Mouse (Mus musculus): Measurements from ENCODE around the gene Dock4.

The Dock4 gene

DNA sequence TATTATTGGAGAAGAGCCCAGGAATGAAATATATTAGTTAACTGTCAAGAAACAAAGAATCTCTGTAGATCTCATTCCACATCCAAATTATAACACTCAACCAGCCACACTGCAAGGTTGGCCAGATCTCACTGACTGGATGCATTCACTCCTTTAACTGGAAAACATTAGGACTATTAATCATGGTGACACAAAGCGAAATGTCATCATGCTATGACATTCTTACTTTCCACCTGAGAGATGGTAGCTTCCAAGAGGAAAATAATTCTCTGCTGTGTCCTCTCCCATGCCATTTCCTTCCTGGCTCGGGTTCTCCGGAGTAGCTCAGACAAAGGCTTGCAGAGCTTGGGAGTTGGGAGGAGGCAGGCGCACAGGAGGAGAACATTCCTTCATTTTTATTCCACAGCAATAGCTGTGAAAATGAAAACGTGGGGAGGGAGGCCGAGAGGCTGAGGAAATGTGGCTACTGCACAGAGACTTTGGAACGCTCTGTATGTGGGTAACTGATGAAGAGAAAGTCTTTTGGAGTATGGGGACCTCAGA lies 17.0 kb downstream of the Dock4 start:
- peak; percentile 44 for DNase-seq

DNA sequence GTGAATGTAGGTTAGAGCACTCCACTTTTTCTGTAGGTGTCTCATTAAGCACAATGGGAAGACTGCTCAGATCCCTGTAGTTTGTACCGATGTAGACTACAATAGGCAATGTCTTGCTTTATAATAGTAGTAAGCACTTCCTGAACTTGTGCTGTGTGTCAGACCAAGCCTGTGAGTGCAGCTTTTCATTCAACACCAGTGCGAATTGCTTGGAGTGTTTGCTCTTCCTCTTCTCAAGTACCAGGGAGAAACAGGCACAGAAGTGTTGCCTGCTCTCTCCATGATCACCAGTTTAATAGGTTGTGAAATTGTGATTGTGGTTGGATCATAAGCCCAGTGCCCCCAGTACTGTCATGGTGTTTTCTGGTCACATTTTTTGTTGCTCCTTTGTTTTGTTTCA lies 18.1 kb downstream of the Dock4 start:
- no peak for DNase-seq

DNA sequence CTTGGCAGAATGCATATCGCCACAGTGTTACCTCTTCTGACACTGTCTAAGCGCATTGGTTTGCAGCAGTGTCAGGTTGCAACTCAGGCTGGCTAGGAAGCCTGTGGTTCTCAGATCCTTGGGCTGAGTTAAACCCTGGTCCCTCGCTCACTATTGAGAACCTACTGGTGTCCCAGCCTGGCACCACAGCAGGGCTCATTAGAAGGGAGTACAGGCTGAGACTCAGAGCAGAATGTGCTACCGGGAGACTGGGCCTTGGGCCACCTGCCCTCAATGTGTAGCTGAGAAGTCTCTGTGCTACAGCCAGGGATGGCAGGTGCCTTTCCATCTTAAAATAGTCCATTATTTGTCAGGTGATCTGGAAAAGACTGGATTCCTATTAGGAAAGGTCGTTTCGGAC lies 18.5 kb downstream of the Dock4 start:
- peak; percentile 37 for DNase-seq

DNA sequence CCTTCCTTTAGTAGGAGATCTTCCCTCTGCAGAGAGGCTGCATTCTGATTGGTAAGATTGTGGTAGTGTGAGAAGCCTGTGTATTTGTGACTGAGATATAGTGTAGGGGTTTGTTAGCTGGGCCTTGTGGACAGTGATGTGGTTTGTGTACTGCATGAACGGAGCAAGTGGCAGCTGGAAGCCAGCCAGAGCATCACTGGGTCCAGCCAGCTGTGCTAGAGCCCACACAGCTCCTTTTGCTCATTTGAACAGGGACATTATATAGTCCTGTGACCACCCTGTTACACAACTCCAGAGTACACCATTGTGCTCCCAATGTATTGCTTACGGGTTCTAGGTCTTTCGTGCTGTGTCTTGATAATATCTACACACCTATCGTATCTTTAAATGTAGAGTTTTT lies 22.5 kb downstream of the Dock4 start:
- DNase-seq: no peak

DNA sequence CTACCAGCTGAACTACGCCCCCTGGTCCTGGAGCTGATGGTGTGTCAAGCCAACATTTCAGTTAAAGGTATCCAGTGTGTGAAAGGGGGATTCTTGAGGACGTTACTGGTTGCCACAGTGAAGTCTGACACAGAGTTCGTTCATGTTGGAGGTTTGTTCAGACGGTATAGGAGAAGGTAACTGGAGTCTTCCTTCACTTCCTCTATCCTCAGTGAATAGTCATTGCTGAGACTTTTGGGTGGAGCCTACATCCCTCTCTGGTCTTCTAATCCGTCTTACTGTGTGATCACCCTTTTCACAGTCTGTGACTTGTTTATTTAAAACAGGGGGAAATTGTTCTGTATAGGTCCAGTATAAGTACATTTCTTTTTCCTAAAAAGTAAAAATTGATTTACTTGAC lies 23.3 kb downstream of the Dock4 start:
- no peak for DNase-seq

DNA sequence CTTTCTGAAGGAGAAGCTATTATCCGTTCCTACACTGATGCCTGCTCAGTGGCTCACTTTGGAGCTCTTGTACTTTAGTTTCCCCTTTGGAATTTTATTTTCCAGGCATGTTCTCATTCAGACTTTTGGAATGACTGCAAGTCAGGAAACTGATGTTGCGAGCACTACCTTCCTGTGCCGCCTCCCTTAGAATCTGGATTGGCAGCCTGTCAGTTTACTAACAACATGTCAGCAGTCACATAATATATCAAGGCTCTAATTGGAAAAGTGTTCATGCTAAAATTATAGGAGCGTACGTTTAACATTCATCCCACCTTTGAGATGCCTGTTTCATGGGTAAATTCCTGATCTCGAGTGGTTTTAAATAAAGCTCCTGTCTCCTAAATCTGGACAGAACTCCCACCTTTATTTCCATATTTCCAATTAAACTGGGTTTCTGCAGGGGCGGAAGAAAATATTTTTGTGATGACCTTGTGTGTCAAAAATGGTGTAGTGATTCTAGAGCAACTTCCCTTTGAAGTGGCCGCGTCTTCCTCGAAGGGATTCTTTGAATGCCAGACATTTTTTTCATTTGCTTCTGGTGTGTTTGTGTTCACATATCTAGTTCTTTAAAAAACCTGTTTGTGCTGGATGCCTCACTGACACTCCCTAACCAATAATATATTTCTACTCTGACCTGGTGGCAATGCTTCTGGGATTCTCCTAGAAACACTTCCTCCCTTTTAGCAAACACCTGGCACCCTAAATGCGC lies 26.1 kb downstream of the Dock4 start:
- DNase-seq: no peak

DNA sequence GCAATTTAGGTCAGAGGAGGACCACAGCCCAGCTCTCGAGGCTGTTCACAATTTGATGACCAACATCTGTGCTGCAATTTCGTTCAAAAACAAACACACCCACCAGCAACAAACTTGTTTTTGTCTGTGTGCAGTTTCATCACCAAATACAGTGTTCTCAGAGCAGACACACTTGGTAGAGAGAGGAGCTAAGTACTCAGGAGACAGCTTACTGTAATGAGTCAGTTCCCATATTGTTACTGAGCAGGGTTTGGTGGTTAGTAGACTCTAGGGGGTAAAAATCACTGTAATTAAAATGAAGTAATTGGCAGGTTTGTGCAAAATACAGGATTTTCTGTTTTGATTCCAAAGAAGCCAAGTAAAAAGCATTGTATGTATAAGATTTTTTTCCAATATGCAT lies 28.0 kb downstream of the Dock4 start:
- DNase-seq: no peak

DNA sequence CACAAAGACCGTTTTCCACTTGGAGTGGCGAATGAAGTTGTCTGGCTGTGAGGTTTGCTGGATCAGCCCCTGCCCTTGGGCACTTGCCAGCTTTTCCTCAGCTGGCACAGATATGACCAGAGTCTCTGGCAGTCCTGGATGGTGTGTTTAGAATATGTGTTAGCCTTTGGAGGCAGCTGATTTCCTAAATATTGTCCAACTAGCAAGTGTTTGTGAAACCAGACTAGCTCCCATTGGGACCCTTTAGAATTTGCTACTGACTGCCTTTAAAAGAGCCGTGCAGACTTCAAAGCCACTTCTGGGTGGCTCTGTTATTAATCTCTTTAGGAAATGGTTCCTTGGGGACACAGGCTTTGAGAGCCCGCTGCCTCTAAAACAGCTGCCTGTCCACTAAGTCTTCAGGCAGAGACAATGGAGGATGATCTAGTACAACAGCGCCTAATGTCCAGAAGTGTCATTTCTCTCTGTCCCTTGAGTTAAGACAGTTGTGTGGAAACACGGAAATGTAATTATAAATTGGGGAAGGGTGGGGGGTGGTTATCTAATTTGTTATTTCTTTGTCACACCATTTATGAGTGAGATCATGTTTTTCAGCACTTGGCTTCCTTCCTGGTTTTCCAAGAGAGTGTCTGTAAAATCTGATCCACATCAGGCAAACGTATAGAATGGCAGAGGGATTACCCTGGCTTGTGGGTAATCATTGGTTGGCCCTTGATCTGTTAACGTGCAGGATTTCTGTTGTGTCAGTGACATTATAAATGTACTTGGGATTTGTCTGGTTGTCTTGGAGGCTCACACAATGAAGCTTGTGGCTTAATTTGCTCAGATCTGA lies 32.1 kb downstream of the Dock4 start:
- DNase-seq: no peak

DNA sequence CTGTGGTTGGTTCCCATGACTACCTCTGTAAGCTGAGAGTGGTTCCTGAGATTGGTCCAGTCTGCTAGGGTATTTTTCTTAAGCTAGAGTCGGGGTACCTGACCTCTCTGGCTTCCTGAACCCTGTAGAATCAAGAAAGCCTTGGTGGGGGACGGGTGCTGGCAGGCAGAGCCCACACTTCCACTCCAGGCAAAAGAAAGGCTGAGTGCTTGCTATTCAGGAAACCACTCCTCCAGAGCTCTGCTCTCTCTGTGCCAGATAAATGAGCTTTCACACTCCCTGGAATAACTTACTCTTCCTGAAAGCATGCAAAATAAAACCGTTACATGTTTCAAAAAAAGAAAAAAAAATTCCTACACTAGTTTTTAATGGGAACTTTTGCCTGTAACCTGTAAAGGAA lies 38.5 kb downstream of the Dock4 start:
- DNase-seq: peak; percentile 57

DNA sequence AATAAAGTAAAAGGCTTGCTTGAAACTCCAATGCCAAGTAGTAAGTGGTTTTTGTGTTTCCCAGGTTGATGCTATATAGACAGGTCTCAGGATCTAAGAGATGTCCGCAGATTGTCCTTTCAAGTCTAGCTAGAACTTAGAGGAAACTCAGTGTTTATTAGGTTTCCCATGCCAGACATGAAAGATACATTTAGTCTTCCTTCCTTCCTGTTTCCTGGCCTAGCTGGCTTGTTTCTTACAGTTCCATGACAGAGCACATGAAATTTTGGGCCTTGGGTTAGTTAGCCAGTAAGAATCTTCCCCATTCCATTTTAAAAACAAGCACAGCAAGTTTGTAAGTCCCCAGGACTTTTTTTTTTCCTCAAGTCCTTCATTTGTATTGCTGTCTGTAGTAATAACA lies 39.5 kb downstream of the Dock4 start:
- DNase-seq: no peak

DNA sequence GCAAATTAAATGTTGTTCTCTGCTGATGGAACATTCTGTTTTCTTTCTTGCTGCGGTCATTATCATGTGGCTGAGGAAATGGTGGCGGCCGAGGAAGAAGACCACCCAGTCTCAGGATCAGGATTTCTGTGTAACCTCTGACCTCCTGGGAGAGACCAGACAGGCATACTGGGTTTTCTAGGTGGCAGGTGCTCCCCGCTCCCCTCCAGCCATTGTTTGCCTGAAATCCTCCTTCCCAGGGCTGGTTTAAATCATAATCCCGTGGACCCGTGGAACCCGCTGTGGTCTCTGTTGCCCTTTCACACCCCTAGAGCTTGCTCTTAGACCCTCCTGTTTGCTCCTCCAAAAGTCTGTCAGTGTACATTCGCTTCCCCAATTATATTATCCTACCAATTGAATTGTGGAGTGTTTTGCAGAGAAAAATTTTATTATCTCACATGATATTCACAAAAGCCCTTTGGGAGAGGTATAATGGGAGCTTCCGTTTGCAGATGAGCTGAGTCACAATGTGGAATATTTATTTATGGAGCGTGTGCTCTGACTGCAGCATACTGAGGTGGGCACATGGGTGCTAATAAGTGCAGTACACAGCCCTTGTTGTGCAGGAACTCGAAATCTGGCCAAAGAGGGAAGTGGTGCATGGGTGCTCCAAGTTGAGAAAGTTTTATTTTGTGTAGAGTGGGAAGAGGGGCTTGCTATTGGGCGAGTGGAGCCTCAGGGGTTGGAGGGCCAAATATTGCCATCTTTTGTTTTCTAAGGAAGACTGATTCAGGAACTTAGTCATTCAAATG lies 40.5 kb downstream of the Dock4 start:
- no peak for DNase-seq

DNA sequence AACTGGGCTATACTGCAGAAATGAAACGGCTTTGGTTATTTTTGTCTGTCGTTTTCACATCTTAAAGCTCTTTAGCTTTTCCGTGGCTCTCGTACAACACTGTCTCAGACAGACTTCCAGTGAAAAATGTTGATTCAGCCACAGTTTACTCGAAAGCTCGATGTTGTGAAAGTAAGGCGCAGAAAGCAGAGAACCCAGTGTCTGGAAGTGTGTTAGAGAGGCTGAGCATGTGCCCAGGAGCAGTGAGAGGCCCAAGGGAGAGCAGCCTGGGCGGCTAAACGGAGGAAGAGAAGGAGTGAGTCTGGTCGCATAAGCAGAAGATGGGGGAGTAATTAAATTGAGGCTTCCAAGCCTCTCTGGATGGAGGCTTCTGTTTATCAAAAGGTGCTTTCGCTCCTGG lies 50.6 kb downstream of the Dock4 start:
- peak; percentile 34 for DNase-seq

DNA sequence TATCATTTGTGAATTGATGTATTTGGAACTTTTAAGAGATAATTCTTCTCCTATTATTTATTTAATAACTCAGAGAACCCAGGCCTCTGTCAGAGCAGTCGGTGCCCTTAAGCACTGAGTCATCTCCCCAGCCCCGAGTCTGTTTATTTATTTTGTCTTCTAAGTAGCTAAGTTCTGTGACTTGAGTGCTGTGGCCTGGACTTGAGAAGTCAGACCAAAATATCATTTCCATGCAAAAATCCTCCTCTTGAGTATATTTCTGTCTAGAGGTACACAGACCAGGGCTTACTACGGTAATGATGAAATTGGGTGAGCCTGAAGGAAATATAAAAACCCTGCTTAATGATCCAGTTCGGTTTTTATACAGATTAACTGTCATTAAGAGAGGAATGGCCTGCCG lies 52.1 kb downstream of the Dock4 start:
- no peak for DNase-seq

DNA sequence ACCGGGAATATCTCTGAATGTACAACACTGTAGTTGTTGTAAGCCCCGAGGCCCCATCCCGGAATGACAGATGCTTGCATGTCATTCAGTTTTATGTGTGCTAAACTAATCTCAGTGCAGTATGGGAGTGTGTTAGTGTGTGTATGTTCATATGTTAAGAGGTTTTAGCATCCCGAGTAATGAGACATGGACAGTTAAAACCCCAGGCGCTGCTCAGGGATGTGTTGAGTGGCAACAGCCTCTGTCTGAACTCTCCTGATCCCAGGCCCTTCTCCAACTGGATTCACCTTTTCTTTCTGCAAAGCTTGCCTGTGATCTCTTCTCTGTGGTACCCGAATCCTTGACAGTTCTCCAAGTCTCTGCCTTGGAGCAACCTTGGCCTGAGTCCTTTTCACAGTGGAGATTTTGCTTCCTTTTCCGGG lies 52.5 kb downstream of the Dock4 start:
- no peak for DNase-seq

DNA sequence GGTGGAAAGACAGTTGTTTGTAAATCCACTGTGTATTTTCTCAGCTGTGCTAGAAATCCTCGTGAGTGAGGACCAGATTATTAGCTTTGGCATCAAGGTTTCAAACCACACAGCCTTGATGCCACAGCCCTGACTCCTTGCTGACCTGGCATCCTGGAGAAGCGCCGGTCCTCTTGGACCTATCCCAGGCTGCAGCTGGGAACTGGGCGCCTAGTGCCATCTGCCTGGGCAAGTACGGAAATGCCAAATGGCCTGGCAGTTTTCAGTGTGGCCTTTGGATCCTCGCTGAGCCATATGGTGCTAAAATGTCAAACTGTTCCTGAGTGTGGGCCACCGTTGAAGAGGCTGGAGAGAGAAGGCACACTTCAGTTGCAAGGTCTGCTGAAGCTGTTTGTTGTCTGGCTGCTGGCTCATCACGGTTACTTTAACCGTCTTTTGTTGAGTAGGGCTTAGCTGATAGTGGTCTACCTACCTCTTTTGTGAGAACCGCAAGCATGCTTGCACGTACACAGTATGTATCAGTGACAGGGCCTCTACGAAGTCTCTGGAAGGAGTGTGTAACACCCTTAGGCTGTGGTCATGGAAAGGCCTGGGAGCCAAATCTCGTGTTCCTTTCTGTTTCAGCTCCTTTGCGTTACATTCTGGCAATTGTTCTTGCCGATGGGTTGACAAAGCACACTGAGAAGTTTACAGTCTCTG lies 53.3 kb downstream of the Dock4 start:
- peak; percentile 45 for DNase-seq

DNA sequence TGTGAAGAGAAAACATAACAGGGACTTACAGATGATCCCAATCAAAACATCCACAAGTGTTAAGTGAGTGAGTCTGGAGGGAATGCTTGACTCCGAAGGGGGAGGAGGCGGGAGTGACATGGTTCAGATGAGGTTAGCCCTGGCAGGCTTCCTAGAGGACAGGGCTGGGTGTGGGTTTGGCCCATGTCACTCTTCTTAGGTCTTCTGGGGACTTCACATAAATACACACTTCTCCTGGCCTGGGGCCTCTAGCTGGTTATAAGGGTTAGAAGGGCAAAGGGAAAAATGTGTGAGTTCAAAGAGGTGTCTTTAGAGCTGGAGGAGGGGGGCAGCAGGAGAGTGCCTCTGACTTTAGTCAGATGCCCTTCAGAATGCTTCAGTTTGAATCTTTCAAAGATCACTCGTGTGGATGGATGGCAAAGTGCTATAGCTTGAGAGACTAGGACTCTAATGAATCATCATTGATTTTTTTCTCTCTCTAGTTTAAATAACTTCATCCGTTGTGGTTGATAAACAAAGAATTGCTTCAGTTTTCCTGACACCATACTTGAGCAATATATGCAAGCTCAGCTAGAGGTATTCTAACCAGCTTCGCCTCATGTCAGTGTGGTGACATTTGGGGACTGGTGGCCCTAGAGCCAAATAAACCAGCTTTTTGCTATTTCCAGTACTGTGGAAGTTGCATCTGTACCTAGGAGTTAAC lies 54.0 kb downstream of the Dock4 start:
- DNase-seq: no peak

DNA sequence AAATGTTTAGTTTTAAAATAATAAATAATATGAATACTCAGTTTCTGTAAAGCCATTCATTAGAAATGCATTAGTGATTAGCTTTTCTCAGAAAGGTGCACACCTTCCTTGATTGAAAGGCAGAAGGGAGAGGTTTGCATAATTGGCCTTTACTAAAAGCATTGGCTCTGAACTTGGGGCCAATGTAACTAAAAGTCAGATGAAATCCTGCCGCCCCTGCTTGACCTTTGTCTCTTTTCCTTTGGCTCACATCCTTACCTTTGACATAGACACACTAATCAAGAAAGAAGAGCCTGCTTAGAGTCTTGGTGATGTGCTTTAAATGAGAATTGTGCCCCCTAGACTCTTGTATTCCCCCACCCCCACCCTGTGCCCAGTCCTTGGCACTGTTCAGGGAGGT lies 55.4 kb downstream of the Dock4 start:
- no peak for DNase-seq

DNA sequence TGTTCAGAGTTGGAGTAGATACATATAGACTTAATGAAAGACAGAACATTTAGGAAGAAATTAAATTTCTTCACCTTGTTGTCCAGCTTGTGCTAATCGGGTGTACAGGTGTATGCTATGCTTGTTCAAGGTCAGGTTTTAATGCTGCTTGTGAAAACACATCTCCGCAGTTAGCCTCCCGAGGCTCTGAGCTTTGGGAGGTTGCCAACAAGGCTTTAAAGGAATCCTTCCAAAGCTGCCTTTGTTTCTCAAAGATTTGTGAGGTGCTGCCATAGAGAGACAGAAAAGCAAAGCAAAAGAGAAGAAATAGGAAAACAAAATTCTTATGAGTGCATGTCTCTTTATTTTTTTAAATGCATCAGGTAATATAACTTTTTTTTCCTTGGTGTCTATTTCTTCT lies 57.8 kb downstream of the Dock4 start:
- no peak for DNase-seq

DNA sequence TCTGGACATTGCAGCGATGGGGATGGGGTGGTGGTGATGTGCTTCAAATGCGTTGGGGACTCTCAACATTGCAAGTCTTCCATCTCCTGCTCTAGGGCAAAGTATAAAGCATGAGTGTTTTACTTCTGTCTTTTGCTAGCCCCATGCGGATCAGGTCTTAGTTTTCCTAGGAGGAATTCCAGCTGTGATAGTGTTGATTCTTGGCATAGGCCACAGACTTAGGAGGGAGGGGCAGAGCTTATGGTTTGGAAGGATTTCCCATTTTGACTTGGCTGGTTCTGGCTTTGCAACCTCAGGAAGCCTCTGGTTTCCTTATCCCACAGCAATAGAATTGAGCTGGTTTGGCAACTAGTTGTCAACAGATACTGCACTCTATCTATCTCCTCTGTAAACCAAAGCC lies 58.9 kb downstream of the Dock4 start:
- no peak for DNase-seq

DNA sequence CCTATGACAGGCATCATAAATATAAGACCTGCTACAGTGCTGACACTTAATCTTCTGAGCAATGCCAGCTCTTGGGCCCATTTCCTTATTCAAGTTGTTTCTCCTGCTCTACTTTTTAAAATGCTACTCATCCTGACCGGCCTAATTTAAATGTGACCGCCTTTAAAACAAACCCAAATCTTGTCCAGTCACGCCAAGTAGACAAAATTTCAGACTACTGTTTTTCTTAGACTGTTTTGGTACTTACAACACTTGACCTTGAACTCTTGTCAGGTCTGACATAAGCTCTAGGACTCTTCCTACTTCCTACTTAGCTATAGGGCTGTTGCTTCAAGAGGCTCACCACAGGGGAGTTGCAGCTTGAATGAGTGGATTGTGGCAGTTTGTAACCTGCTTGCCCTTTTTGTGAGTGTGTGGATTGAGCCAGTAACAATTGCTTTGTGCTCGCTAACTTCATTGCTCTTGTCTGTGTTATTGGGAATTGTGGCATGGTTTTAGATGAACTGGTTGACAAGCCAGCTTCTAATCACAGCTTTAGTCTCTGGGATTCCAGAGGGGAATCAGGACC lies 62.2 kb downstream of the Dock4 start:
- no peak for DNase-seq

DNA sequence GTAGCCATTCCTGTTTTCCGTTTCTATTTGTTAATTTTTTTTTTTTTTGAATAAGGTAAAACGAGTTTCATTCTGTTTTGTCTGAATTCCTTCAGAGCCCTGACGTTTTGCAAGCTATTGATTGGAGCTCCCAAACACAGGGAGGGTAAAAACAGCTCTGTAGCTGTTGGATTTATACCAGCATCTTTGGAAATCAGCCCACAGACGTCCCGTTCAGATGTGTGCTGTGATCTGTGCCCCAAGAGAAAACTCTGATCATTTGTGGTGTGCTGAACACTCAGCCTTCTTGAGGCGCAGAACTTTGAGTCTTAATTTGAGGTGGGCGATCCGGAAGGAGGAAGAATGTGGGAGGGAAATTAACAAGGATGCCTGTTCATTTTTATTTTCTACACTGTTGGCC lies 62.7 kb downstream of the Dock4 start:
- no peak for DNase-seq

Data from right cerebral cortex, adult 18-20 months (tissue).